Mouse (Mus musculus) testis, adult 2 months (tissue): Measurements from ENCODE around the gene Vat1l.

ENCODE experiments used
- CTCF ChIP-seq: fragments of 200-500 bp; IDR thresholded peaks from 2 replicates; pipeline ENCODE4 v1.5.1; 2012; ENCODE audit warnings: low read depth, mild to moderate bottlenecking, inconsistent platforms, low read length, moderate library complexity; ENCODE audit not compliant: control insufficient read depth, insufficient read depth, insufficient replicate concordance
- POLR2A ChIP-seq: fragments of 200-500 bp; IDR thresholded peaks from 2 replicates; pipeline ENCODE4 v1.6.1; 2012; ENCODE audit warnings: low read depth, mild to moderate bottlenecking, inconsistent platforms, low read length, moderate library complexity; ENCODE audit not compliant: control insufficient read depth

DNA sequence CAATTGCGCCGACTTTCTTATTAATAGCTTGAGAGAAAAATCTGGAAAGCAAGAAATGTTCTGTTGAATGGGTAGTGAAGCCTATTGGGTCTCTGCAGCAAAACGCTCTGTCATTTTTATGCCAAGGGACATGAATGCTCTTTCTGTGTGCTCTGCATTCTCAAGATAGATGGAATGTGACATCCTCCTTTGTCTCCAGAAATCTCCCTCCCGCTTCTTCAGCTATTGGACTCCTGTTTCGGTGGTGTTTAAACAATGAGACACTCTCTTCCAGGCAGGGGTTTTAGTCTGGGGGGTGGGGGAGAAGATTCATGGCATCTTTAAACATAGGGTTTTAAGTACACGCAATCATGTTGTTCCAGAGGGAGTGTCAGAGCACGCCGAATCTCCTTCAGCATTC lies 130.3 kb downstream of the Vat1l start:
- no peak for TF ChIP-seq CTCF
- TF ChIP-seq POLR2A: no peak
